Mouse (Mus musculus): ENCODE measurements around the gene Pdzk1.

DNA sequence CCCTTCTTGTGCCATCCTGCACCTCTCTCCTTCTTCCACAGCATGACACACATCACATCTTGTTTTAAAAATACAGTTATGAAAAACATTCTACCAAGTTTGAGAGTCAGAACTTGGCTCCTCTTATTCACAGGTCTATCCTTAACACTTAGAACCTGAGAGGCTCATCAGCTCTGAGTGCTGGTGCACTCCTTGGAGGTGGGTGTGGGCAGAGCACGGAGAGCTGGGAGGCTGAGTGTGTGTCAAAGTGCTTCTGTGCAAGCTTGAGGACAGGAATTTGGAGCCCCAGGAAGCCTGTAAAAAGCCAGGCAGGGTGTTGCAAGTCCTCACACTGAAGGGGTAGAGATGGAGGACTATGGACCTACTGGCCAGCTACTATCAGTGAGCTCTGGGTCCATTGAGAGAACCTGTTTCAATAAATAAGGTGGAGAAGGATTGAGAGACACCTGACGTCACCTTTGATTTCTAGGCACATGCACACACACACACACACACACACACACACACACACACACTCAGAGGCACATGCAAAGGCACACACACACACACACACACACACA is 20.2 kb downstream of the Pdzk1 start:
- no peak for TF ChIP-seq POLR2A (IDR thresholded peaks at IDR 0.05; ENCODE audit: insufficient read depth, low read depth, low read length)
- TF ChIP-seq CTCF (IDR thresholded peaks at IDR 0.05; ENCODE audit: insufficient read depth, low read depth, low read length): no peak
